Mouse (Mus musculus) T-cell, adult 2 months (primary cell): ENCODE results near the gene Six5.
A peak's percentile ranks its signal among the peaks of the same experiment; 100 is the strongest.
"Not testable (repeated sequence)": the region's sequence is repeated elsewhere in the genome, so short reads cannot be mapped to it uniquely, and the experiment has no call there.

Experiments
- DNase-seq: peaks from one replicate; pipeline ENCODE4 v3.0.0; 2022; ENCODE audit warnings: low spot score

Gene Six5

GRCm38 (mm10) chr7:19094471-19094825 is at the start of gene Six5:
TSS of gene Six5 (plus strand) at chr7:19094594.
- peak; percentile 41 for DNase-seq

- no peak for DNase-seq
These were observed 49.8 kb upstream of the Six5 start for GRCm38 (mm10) chr7:19044616-19045015.

GRCm38 (mm10) chr7:19046286-19047069 is 47.9 kb upstream of the Six5 start:
- no peak for DNase-seq

- no peak for DNase-seq
These were observed 46.3 kb upstream of the Six5 start for GRCm38 (mm10) chr7:19048006-19048527.

GRCm38 (mm10) chr7:19049252-19049651 is 45.1 kb upstream of the Six5 start:
- no peak for DNase-seq

- no peak for DNase-seq
These were observed 44.2 kb upstream of the Six5 start for GRCm38 (mm10) chr7:19050172-19050571.

- DNase-seq: no peak
These were observed 43.2 kb upstream of the Six5 start for GRCm38 (mm10) chr7:19051161-19051560.

- DNase-seq: no peak
These were observed 41.9 kb upstream of the Six5 start for GRCm38 (mm10) chr7:19052345-19053135.

GRCm38 (mm10) chr7:19053136-19053532 is 41.3 kb upstream of the Six5 start:
- no peak for DNase-seq

- DNase-seq: no peak
These were observed 40.2 kb upstream of the Six5 start, which contains the start of gene Rsph6a for GRCm38 (mm10) chr7:19054047-19054776. TSS of gene Rsph6a (plus strand) at chr7:19054690.

GRCm38 (mm10) chr7:19054777-19055076 is 39.7 kb upstream of the Six5 start:
- no peak for DNase-seq

- DNase-seq: no peak
These were observed 39.3 kb upstream of the Six5 start for GRCm38 (mm10) chr7:19055108-19055507.

- no peak for DNase-seq
These were observed 37.0 kb upstream of the Six5 start for GRCm38 (mm10) chr7:19057405-19057804.

- no peak for DNase-seq
These were observed 28.5 kb upstream of the Six5 start for GRCm38 (mm10) chr7:19065896-19066295.

- no peak for DNase-seq
These were observed 27.3 kb upstream of the Six5 start for GRCm38 (mm10) chr7:19067063-19067462.

GRCm38 (mm10) chr7:19067935-19068334 is 26.5 kb upstream of the Six5 start:
- no peak for DNase-seq

- DNase-seq: peak; percentile 72
These were observed 25.7 kb upstream of the Six5 start for GRCm38 (mm10) chr7:19068707-19069106.

GRCm38 (mm10) chr7:19069500-19069899 is 24.9 kb upstream of the Six5 start:
- peak; percentile 26 for DNase-seq

GRCm38 (mm10) chr7:19071024-19071423 is 23.4 kb upstream of the Six5 start:
- DNase-seq: not testable (repeated sequence)

- peak; percentile 34 for DNase-seq
These were observed 20.9 kb upstream of the Six5 start for GRCm38 (mm10) chr7:19073504-19073903.

- DNase-seq: no peak
These were observed 19.9 kb upstream of the Six5 start for GRCm38 (mm10) chr7:19074494-19074893.

GRCm38 (mm10) chr7:19075231-19075630 is 19.2 kb upstream of the Six5 start:
- no peak for DNase-seq
